Mouse (Mus musculus): ENCODE data around the gene Fezf1. TPM values are rescaled to one million over a fixed set of nuclear protein-coding genes. Genes with fewer than 3 reads are reported as not detected.
A peak's percentile ranks its signal among the peaks of the same experiment; 100 is the strongest.

Fezf1 gene
- polyA plus RNA-seq, 1 experiment from 2014 or later, result 8.8 TPM

DNA sequence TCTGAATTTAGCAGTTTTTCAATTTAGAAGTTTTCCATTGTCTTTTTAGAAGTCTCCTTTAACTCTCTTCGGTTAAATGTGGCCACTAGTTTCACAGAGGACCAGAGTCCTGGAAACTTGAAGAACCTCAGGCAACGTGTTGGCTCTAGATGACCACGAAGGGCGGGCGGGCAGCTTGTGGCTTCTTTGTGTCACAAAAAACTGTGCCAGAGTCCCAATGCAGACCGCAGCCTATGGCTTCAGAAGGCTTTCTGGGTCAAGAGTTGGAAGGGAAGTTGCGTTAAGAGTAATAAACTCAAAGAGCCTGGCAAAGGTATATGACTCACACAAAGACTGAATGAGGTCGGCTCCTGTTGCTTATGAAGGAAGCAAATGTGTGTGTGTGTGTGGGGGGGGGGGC, 7.0 kb upstream of the Fezf1 start:
- Histone ChIP-seq H3K4me2 (replicated peaks) (no peak overlapping the region), H3K27me3 (peaks cover 84% of the 10 kb centered on the region), H3K36me3 (no peaks in the 10 kb centered on the region), H3K27ac (replicated peaks) (no peak overlapping the region), H3K9ac (no peak overlapping the region), H3K4me1 (peaks cover 10% of the 10 kb centered on the region), H3K9me3 (replicated peaks) (no peaks in the 10 kb centered on the region), H3K4me3 (replicated peaks) (no peak overlapping the region)
- no peak for ATAC-seq (ENCODE audit: insufficient number of reproducible peaks, low FRiP score, low TSS enrichment, low read depth)
- WGBS, result 2% methylated on average over 8 of the region's 8 CpGs

DNA sequence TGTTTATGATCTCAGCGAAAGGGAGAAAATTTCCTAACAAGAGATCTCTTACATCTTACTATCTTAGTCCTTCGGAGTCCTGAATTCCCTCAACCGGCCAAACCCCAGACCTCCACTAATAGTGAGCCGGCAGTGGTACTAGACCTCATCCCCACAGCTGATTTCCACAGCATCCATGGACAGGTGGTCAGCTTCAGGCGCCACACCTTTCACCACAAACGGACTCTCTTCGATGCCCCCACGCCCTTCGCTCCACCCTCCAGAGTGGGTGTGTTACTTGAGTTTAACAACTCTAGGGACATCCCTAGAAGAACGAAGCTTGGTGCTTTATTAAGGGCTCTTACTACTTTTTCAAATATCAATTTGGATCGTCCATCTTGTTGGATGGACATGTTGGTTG, 6.5 kb upstream of the Fezf1 start:
- Histone ChIP-seq H3K4me3 (replicated peaks) (no peak overlapping the region), H3K27ac (replicated peaks) (no peak overlapping the region)
- WGBS, result 4% methylated on average over 11 of the region's 11 CpGs

DNA sequence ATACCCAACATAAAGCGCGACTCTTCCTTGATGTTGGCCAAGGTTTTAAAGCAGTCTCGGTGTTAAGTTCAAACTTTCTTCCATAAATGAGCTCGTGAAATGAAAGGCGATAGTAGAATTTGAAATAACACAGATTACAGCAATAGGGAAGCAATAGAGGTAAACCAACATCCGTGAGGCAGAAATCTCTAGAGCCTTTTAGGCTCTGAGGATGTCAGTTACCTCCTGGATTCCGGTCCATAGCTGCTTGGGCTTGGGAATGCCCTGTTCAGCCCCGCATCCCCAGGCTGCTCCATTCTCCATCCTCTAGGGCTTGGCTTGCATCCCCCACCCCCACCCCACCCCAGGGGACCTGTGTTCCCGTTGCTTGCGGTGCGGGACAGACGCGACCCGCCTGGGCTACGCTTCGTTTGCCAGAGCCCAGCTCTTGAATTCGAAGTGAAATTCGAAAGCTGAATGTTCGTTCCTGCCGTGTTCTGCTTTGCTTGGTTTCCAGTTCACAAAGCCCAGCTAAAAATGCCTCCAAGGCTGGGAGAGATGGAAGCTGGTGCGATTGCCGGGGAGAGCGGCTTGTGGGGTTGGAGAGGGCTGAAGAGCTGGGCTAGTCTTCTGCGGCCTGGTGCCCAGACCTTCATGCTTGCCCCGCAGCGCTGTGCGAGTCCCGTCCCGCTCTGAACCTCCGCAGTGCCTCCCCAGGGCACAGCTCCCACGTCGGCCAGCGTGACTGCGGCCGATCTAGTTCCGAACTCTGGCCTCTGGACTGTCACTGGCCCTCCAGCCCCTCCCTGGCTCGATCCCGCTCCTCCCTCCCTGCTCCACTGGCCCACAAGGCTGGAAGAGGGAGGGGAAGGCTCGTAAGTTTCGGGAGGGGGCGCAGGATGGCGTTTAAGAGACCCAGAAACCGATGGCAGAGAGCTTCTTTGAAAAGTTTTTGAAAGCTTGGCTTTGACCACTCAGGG, 5.5 kb upstream of the Fezf1 start:
- no peak overlapping the region for H3K27ac ChIP-seq (replicated peaks)
- no peak overlapping the region; the same call in 1 of the 2 replicates for H3K4me2 ChIP-seq (replicated peaks)
- no peaks in the 10 kb centered on the region for H3K36me3 ChIP-seq
- H3K9ac ChIP-seq, result no peak overlapping the region
- H3K9me3 ChIP-seq (replicated peaks), result no peaks in the 10 kb centered on the region
- peaks cover 22% of the 10 kb centered on the region for H3K4me1 ChIP-seq
- no peak for ATAC-seq (ENCODE audit: insufficient number of reproducible peaks, low FRiP score, low TSS enrichment, low read depth)
- under 1% methylated on average over 43 of the region's 43 CpGs for WGBS
- peaks cover 85% of the 10 kb centered on the region for H3K27me3 ChIP-seq
- peak overlapping the region; percentile 10 for H3K4me3 ChIP-seq (replicated peaks)

More for the DNA sequence above, 6.5 kb upstream of the Fezf1 start:
- ATAC-seq (ENCODE audit: insufficient number of reproducible peaks, low FRiP score, low TSS enrichment, low read depth), result no peak
- Histone ChIP-seq H3K9ac (no peak overlapping the region), H3K4me1 (peaks cover 12% of the 10 kb centered on the region), H3K36me3 (no peaks in the 10 kb centered on the region), H3K4me2 (replicated peaks) (no peak overlapping the region), H3K9me3 (replicated peaks) (no peaks in the 10 kb centered on the region), H3K27me3 (peaks cover 84% of the 10 kb centered on the region)

DNA sequence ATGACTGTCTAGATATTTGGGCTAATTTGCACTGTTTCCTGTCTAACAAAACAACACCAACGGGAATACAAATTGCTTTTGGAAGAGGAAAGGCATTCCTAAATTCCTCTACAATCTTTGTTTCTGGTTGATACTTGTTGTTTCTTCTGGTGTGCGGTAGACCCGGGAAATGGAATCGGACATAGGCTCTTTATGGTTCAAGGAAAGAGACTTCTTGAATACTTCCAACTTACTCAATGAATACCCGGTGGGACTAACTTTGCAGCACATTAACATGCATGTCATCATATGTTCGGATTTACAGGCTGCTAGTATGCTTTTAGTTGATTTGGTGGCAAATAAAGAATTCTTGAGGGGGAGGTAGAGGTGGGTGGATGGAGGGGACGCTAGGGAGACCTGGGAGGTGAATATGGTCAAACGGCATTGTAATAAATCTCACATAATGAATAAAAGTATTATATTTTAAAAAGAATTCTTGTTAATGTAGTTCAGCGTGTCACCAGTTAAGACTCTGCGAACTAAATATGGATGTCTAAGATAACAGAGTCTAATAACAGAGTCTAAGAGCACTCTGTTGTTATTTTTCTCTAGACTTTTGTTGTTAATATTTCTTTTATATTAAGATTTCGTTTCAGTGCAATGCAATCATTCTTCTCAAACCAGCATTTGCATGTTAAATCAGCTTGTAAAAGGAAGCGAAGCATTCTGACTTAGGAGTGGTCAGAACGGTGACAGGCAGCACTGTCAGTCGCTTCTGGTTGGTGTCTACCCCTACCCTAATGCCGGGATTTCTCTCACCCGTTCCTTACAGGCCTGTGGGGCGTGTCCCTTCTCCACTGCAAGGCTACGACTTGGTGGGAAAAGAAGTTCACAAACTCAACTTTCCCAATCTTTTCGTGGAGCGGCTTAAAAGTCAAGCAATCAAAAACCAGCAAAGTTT, 4.3 kb upstream of the Fezf1 start:
- H3K4me1 ChIP-seq, result peaks cover 33% of the 10 kb centered on the region
- no peak overlapping the region for H3K4me3 ChIP-seq (replicated peaks)
- no peak for ATAC-seq (ENCODE audit: insufficient number of reproducible peaks, low FRiP score, low TSS enrichment, low read depth)
- no peak overlapping the region for H3K27ac ChIP-seq (replicated peaks)
- no peak overlapping the region for H3K4me2 ChIP-seq (replicated peaks)
- H3K9ac ChIP-seq, result no peak overlapping the region
- H3K9me3 ChIP-seq (replicated peaks), result no peaks in the 10 kb centered on the region
- peaks cover 86% of the 10 kb centered on the region for H3K27me3 ChIP-seq
- no peaks in the 10 kb centered on the region for H3K36me3 ChIP-seq
- 2% methylated on average over 20 of the region's 20 CpGs for WGBS

DNA sequence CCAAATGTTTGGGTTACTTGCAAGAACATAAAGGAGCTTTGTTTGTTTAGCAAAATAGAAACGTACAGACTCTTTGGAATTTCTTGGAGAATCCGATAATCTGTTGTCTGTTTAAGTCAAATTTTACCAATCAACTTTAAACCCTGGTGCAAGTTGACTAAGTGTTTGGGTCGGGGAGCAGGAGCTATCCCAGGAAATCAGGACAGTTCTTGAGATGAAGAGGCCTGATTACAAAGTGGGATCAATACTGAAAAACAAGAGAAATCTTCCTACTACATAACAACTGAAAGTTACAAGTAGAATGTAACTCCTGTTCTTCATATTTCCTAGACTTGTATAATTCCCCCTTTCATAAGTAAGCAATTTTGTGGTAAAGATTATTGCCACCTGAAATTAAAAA, 3.3 kb upstream of the Fezf1 start:
- Histone ChIP-seq H3K36me3 (no peaks in the 10 kb centered on the region), H3K4me3 (replicated peaks) (no peak overlapping the region), H3K27ac (replicated peaks) (no peak overlapping the region), H3K4me2 (replicated peaks) (no peak overlapping the region), H3K27me3 (peaks cover 88% of the 10 kb centered on the region), H3K9me3 (replicated peaks) (no peaks in the 10 kb centered on the region), H3K9ac (no peak overlapping the region), H3K4me1 (peaks cover 36% of the 10 kb centered on the region)
- 5% methylated on average over 3 of the region's 3 CpGs for WGBS
- no peak for ATAC-seq (ENCODE audit: insufficient number of reproducible peaks, low FRiP score, low TSS enrichment, low read depth)

DNA sequence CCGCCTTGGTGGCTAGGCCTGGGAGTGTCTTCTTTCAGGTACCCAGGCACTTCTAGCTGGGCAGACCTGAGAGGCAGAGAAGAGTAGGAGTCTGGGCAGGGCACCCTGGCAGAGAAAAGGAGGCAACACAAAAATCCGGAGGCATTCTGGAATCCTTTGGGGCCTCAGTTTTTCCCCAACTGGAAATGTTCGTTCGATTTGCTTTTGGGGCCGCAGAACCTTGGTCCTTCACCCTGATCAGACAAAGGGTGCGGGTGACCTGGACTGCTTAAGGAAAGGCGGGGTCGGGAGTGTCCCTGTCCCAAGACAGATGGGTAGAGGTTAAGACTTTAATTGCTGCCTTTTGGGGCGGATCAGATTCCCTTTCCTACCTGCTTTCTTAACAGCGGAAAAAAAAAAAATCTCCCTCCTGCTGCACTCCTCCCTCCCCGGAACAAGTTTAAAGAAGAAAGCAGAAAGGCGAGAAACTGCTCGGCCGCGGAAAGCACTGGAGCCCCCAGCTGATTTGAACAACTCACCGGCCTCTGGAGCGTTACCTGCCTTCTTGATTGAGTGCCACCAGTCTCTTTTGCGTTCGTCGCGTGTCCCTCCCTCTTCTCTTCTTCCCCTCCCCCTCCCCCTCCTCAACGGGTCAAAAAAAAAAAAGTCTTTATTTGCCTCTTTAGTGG, 2.3 kb upstream of the Fezf1 start:
- Histone ChIP-seq H3K4me1 (peaks cover 36% of the 10 kb centered on the region), H3K9me3 (replicated peaks) (no peaks in the 10 kb centered on the region), H3K9ac (no peak overlapping the region), H3K4me3 (replicated peaks) (0 out of 2 replicates have a peak overlapping the region, but pooled peaks have one; percentile 43), H3K27me3 (peaks cover 88% of the 10 kb centered on the region), H3K4me2 (replicated peaks) (no peak overlapping the region; the same call in 1 of the 2 replicates), H3K27ac (replicated peaks) (no peak overlapping the region), H3K36me3 (no peaks in the 10 kb centered on the region)
- WGBS, result 4% methylated on average over 22 of the region's 22 CpGs
- ATAC-seq (ENCODE audit: insufficient number of reproducible peaks, low FRiP score, low TSS enrichment, low read depth), result no peak

DNA sequence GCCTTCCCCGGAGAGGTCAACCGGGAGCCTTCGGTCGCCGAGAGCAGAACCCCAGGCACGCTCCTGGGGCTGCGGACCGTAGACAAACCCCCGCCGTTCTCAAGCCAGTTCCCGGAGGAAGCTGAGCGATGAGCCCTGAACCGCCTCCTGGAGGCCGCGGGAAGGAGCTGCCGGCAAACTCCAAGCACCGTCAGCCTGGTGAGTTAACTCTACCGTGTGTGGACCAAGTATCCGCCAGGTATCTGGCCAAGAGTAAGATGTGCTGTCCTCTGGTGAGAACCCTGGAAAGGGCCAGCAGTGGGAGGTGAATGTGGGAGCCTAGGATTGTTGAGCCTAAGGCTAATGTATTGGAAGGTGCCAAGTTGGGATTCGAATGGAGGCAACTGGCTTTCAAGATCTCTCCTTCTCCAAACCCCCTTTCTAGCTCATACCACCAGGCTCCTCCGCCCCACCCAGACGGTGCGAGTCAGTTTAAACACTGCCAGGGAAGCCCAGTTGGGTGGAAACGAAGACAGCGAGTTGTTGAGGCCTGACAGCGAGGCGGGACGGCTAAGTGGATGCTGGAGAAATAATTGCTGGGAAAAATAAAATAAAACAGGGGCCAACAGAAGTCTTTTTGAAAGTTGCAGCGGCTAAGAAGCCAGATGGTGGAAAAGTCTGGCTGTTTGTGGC, 1.6 kb upstream of the Fezf1 start:
- Histone ChIP-seq H3K9me3 (replicated peaks) (no peaks in the 10 kb centered on the region), H3K36me3 (no peaks in the 10 kb centered on the region), H3K27ac (replicated peaks) (0 out of 2 replicates have a peak overlapping the region, but pooled peaks have one; percentile 34), H3K4me3 (replicated peaks) (peak overlapping the region; percentile 43), H3K27me3 (peaks cover 84% of the 10 kb centered on the region), H3K4me2 (replicated peaks) (peak overlapping the region; percentile 65), H3K4me1 (peaks cover 36% of the 10 kb centered on the region), H3K9ac (no peak overlapping the region)
- peak; percentile 72; the same call in 1 of the 2 replicates for ATAC-seq (ENCODE audit: insufficient number of reproducible peaks, low FRiP score, low TSS enrichment, low read depth)
- 1% methylated on average over 29 of the region's 29 CpGs for WGBS

DNA sequence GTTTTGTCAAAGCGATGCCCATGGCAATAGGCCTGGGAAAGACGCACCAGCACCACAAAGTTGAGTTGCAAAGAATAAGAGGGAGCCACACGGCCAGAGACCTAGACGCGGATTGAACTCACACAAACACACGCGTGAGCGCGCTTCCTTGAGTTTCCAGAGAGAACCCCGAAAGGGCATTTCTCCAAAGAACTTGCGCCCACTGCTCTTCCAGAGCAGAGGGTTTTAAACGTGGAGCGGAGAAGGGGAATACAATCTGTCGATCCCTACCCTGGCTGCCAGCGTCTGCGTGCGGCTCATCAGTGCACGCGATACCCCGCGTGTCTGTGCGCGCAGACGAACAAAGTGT, 865 bp upstream of the Fezf1 start:
- peak overlapping the region; percentile 43 for H3K4me3 ChIP-seq (replicated peaks)
- peak overlapping the region; percentile 65 for H3K4me2 ChIP-seq (replicated peaks)
- H3K27ac ChIP-seq (replicated peaks), result no peak overlapping the region
- H3K27me3 ChIP-seq, result peaks cover 84% of the 10 kb centered on the region
- no peak overlapping the region for H3K9ac ChIP-seq
- WGBS, result 2% methylated on average over 24 of the region's 24 CpGs
- no peaks in the 10 kb centered on the region for H3K36me3 ChIP-seq
- peaks cover 35% of the 10 kb centered on the region for H3K4me1 ChIP-seq
- no peaks in the 10 kb centered on the region for H3K9me3 ChIP-seq (replicated peaks)
- ATAC-seq (ENCODE audit: insufficient number of reproducible peaks, low FRiP score, low TSS enrichment, low read depth), result no peak

DNA sequence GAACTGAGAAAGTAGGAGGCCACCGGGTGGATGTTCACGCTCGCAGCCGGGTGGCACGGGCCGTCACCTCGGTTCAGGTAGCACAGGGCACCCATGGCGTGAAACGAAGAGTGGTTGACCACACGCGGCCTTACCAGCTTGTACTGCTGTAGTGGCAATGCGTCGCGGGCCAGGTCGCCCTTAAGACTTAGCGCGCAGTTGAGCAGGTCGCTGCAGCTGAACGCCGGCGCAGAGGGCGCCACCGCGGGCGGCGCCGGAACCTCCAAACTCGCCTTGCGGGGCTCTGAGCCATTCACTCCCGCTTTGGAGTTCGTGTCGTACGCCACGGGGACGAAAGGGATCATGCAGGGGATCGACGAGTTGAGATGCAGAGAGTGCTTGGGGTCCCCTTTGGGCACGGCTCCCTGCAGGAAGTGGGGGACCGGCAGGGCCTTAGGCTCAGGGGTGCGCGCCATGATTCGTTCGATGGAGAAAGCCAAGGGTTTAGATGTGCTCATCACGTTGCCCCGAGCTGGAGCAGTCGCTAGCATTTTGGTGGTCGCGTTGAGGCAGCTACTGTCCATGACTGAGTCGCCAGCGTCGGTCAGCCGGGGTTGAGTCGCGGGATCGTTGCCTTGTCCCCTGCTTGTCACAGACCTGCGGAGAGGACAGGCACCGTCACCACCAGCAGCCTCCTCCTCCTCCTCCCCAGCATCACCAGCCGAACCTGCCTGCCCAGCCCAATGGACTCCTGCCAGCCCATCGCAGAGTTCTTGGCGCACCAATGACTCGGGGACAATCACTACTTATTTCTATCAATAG, 450 bp downstream of the Fezf1 start:
- H3K27me3 ChIP-seq, result peaks cover 84% of the 10 kb centered on the region
- H3K4me1 ChIP-seq, result peaks cover 28% of the 10 kb centered on the region
- no peak overlapping the region for H3K27ac ChIP-seq (replicated peaks)
- peak overlapping the region; percentile 65 for H3K4me2 ChIP-seq (replicated peaks)
- H3K9me3 ChIP-seq (replicated peaks), result no peaks in the 10 kb centered on the region
- H3K4me3 ChIP-seq (replicated peaks), result peak overlapping the region; percentile 43
- no peak; the same call in 1 of the 2 replicates for ATAC-seq (ENCODE audit: insufficient number of reproducible peaks, low FRiP score, low TSS enrichment, low read depth)
- no peaks in the 10 kb centered on the region for H3K36me3 ChIP-seq
- H3K9ac ChIP-seq, result no peak overlapping the region
- under 1% methylated on average over 61 of the region's 61 CpGs for WGBS
